Mouse (Mus musculus) liver, embryonic 16.5 days (tissue): ENCODE measurements around the gene Zfp276. TPM values are rescaled to one million over a fixed set of nuclear protein-coding genes. Genes with fewer than 3 reads are reported as not detected.
"Not testable (repeated sequence)": the region's sequence is repeated elsewhere in the genome, so short reads cannot be mapped to it uniquely, and the experiment has no call there.

Experiments
- ATAC-seq: fragments of 200-750 bp; cut with Nextera tagmentation; 2 replicates; pipeline ENCODE4 v1.8.0; 2017; ENCODE audit warnings: low read depth, mild to moderate bottlenecking, moderate number of reproducible peaks, moderate library complexity
- H3K27ac ChIP-seq: fragments of 300-500 bp; sonication (generic); 2 replicates; pipeline ENCODE4 v1.5.1; 2014; ENCODE audit warnings: mild to moderate bottlenecking, low read length
- H3K27me3 ChIP-seq: fragments of 300-500 bp; sonication (generic); 2 replicates; pipeline ENCODE4 v1.6.1; 2014; ENCODE audit warnings: low read depth, low read length, mixed read lengths; ENCODE audit not compliant: control insufficient read depth, insufficient read depth
- H3K36me3 ChIP-seq: fragments of 300-500 bp; sonication (generic); 2 replicates; pipeline ENCODE4 v1.6.1; 2014; ENCODE audit warnings: mild to moderate bottlenecking; ENCODE audit not compliant: control insufficient read depth, insufficient read depth
- H3K4me1 ChIP-seq: fragments of 300-500 bp; sonication (generic); 2 replicates; pipeline ENCODE4 v1.6.1; 2014; ENCODE audit warnings: low read depth, low read length, mixed read lengths; ENCODE audit not compliant: control insufficient read depth
- H3K4me2 ChIP-seq: fragments of 300-500 bp; sonication (generic); 2 replicates; pipeline ENCODE4 v1.6.1; 2014; ENCODE audit warnings: low read depth, low read length, mixed read lengths
- H3K4me3 ChIP-seq: fragments of 300-500 bp; sonication (generic); 2 replicates; pipeline ENCODE4 v1.5.1; 2014; ENCODE audit warnings: low read depth, mild to moderate bottlenecking, low read length
- H3K9ac ChIP-seq: fragments of 300-500 bp; sonication (generic); 2 replicates; pipeline ENCODE4 v1.6.1; 2014; ENCODE audit warnings: low read depth, low read length
- H3K9me3 ChIP-seq: fragments of 300-500 bp; sonication (generic); replicated peaks from 2 replicates; pipeline ENCODE4 v1.6.1; 2016; ENCODE audit warnings: low read length; ENCODE audit not compliant: control insufficient read depth
- WGBS: fragments of 180-500 bp; shearing (Covaris S2); extraction: QIAGEN DNeasy Blood & Tissue Kit; methylation state at CpG from one replicate; pipeline ENCODE4 v1.1.7; 2014; ENCODE audit not compliant: insufficient replicate concordance; 5-methylcytosine and 5-hydroxymethylcytosine counted together
- polyA plus RNA-seq: library from polyadenylated mRNA; unstranded; fragments of >200 nt; fragmentation: Nextera tagmentation; extraction: Ambion mirVana; gene quantifications from 2 replicates; pipeline ENCODE4 v1.2.1, GENCODE M21; 2015

Zfp276 gene
- polyA plus RNA-seq, 1 experiment from 2014 or later, result 7.8 TPM

GRCm38 (mm10) chr8:123279828-123280227 is 25.8 kb downstream of the Zfp276 start:
- ATAC-seq, result no peak
- Histone ChIP-seq H3K27me3 (no peaks in the 10 kb centered on the region), H3K36me3 (peaks cover 15% of the 10 kb centered on the region), H3K4me3 (no peak overlapping the region), H3K9ac (no peak overlapping the region), H3K4me1 (no peaks in the 10 kb centered on the region), H3K9me3 (no peaks in the 10 kb centered on the region), H3K4me2 (no peak overlapping the region), H3K27ac (no peak overlapping the region; the same call in 1 of the 2 replicates)
- 69% methylated on average over 4 of the region's 4 CpGs for WGBS

DNA sequence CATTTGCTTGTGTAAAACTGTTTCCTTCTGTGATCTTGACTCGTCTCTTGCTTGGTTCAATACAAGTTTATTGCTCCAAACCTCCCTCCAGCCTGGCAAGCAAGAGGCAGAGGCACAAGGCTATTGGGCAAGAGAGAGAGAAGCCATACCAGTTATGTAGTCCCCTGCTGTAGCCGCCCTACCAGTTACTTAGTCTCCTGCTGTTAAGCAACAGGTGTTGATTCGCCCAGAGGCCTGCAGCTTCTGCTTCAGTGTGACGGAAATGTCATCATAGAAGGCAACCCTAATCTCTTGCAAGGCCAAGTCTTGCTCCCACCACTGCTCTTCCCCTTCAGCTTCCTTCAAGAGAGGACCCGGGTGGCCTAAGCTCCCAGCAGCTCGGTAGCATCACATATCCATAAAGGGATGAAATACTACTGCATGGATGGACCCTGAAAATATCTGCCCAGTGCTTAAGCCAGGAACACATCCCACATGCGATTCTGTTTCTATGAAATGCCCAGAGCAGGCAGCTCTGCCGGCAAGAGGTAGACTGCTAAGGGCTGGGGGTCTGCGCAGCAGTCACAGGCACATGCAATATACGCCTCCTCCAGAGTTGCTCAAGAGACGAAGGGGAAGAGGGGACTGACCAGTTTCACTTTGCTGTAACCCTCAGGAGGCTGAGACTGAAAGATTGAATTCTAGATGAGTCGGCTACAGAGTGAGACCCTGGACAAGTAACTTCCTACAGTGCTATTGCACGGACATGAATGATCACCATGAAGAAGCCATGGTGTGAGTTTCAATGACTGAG is 26.5 kb downstream of the Zfp276 start:
- peak; percentile 58 for ATAC-seq
- Histone ChIP-seq H3K27ac (peak overlapping the region; percentile 60), H3K9ac (no peak overlapping the region), H3K27me3 (no peaks in the 10 kb centered on the region), H3K4me1 (no peaks in the 10 kb centered on the region), H3K9me3 (no peaks in the 10 kb centered on the region), H3K36me3 (peaks cover 15% of the 10 kb centered on the region), H3K4me3 (peak overlapping the region; percentile 33), H3K4me2 (no peak overlapping the region)
- 72% methylated on average over 13 of the region's 13 CpGs for WGBS

DNA sequence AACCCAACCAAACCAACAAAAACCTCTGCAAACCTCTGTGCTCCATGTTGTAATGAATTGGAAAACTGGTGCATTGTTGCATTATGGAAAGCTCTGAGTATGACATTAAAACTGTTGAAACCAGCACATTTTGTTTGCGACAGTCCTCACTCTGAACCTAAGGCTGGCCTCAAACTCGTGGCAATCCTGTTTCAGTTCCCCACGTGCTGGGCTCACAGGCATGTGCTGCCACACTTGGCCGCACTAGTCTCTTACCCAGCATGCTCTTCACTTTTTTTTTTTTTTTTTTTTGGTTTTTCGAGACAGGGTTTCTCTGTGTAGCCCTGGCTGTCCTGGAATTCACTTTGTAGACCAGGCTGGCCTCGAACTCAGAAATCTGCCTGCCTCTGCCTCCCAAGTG is 29.0 kb downstream of the Zfp276 start:
- H3K4me2 ChIP-seq, H3K9ac ChIP-seq, H3K27ac ChIP-seq, H3K9me3 ChIP-seq, H3K27me3 ChIP-seq, H3K4me1 ChIP-seq, H3K4me3 ChIP-seq, ATAC-seq: not testable (repeated sequence)
- peaks cover 15% of the 10 kb centered on the region for H3K36me3 ChIP-seq
- 69% methylated on average over 5 of the region's 6 CpGs for WGBS

GRCm38 (mm10) chr8:123283991-123284390 is 30.0 kb downstream of the Zfp276 start:
- Histone ChIP-seq H3K27ac (no peak overlapping the region), H3K27me3 (no peaks in the 10 kb centered on the region), H3K9me3 (no peaks in the 10 kb centered on the region), H3K4me1 (no peaks in the 10 kb centered on the region), H3K9ac (no peak overlapping the region), H3K36me3 (peaks cover 15% of the 10 kb centered on the region), H3K4me2 (no peak overlapping the region), H3K4me3 (no peak overlapping the region)
- no peak for ATAC-seq
- 76% methylated on average over 7 of the region's 7 CpGs for whole genome bisulfite sequencing

GRCm38 (mm10) chr8:123284493-123284892 is 30.5 kb downstream of the Zfp276 start:
- WGBS, result 81% methylated on average over 5 of the region's 5 CpGs
- H3K4me3 ChIP-seq, result no peak overlapping the region
- H3K9ac ChIP-seq, result no peak overlapping the region
- peaks cover 15% of the 10 kb centered on the region for H3K36me3 ChIP-seq
- no peak overlapping the region for H3K4me2 ChIP-seq
- ATAC-seq, result no peak
- no peaks in the 10 kb centered on the region for H3K4me1 ChIP-seq
- H3K27me3 ChIP-seq, result no peaks in the 10 kb centered on the region
- no peak overlapping the region for H3K27ac ChIP-seq
- no peaks in the 10 kb centered on the region for H3K9me3 ChIP-seq

- Histone ChIP-seq H3K4me3 (no peak overlapping the region), H3K27me3 (no peaks in the 10 kb centered on the region), H3K9me3 (no peaks in the 10 kb centered on the region), H3K9ac (no peak overlapping the region), H3K4me1 (no peaks in the 10 kb centered on the region), H3K27ac (no peak overlapping the region), H3K4me2 (no peak overlapping the region), H3K36me3 (peaks cover 2% of the 10 kb centered on the region; the same call in 1 of the 2 replicates)
- no peak for ATAC-seq
- 88% methylated on average over 17 of the region's 17 CpGs for WGBS
Observed at GRCm38 (mm10) chr8:123287362-123287761, 33.4 kb downstream of the Zfp276 start.

DNA sequence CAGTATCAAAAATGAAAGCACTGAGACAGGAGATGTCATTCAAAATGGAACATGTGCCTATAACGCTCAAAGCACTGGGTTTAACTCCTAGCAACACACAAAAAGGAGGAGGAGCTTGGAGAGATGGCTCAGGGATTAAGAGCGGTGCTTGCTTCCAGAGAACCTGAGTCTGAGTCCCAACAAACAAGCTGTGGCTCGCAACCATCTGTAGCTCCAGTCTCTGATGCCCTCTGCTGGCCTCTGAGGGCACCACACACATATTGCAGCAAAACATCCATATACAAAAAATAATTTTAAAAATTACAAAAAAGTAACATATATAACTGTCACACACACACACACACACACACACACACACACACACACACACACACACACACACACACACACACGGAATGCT is 36.2 kb downstream of the Zfp276 start:
- Histone ChIP-seq H3K9me3 (no peaks in the 10 kb centered on the region), H3K27me3 (no peaks in the 10 kb centered on the region), H3K9ac (no peak overlapping the region), H3K4me3 (no peak overlapping the region), H3K36me3 (peaks cover 2% of the 10 kb centered on the region; the same call in 1 of the 2 replicates), H3K4me1 (no peaks in the 10 kb centered on the region), H3K4me2 (no peak overlapping the region), H3K27ac (no peak overlapping the region)
- WGBS, result 77% methylated on average over 4 of the region's 4 CpGs
- ATAC-seq, result no peak

- no peak for ATAC-seq
Observed at GRCm38 (mm10) chr8:123290679-123291078, 36.7 kb downstream of the Zfp276 start.

GRCm38 (mm10) chr8:123291716-123292115 is 37.7 kb downstream of the Zfp276 start:
- Histone ChIP-seq H3K27ac (no peak overlapping the region), H3K4me3 (no peak overlapping the region), H3K9ac (no peak overlapping the region), H3K4me1 (no peaks in the 10 kb centered on the region), H3K27me3 (no peaks in the 10 kb centered on the region), H3K9me3 (no peaks in the 10 kb centered on the region), H3K36me3 (peaks cover 6% of the 10 kb centered on the region), H3K4me2 (no peak overlapping the region)
- no peak for ATAC-seq
- 80% methylated on average over 8 of the region's 8 CpGs for WGBS

More at GRCm38 (mm10) chr8:123290679-123291078, 36.7 kb downstream of the Zfp276 start:
- no peak overlapping the region for H3K27ac ChIP-seq
- H3K4me2 ChIP-seq, result no peak overlapping the region
- no peak overlapping the region for H3K9ac ChIP-seq
- WGBS, result 84% methylated on average over 8 of the region's 8 CpGs
- H3K27me3 ChIP-seq, result no peaks in the 10 kb centered on the region
- H3K4me1 ChIP-seq, result no peaks in the 10 kb centered on the region
- no peaks in the 10 kb centered on the region for H3K9me3 ChIP-seq
- peaks cover 2% of the 10 kb centered on the region for H3K36me3 ChIP-seq
- H3K4me3 ChIP-seq, result no peak overlapping the region
